ENCODE assay signal across 8 mouse cellular contexts in genomic region chr8:105835318-105835717, GRCm38 (mm10). TPM values are rescaled to one million over a fixed set of nuclear protein-coding genes. Genes with fewer than 3 reads are reported as not detected.
DNase-seq lines count a peak whose midpoint lies in the region; ATAC-seq and TF ChIP-seq lines count a peak whose summit lies in the region.

No protein-coding gene starts in this region.

- peak; percentile 84 for TF ChIP-seq CTCF in kidney, adult 2 months (conservative IDR thresholded peaks at IDR 0.05; ENCODE audit: insufficient read depth, insufficient read length, low read depth, low read length)
- peak; percentile 90 for TF ChIP-seq CTCF in liver, embryonic 14.5 days (IDR thresholded peaks at IDR 0.05; ENCODE audit: low read depth)

- TF ChIP-seq EP300 in liver, embryonic 14.5 days (IDR thresholded peaks at IDR 0.05; ENCODE audit: low read depth), result no peak; the same call in 1 of the 2 replicates

- H3K9ac ChIP-seq in midbrain, embryonic 11.5 days (ENCODE audit: low read length), result no peak overlapping the region
- no peak overlapping the region for H3K9ac ChIP-seq in midbrain, embryonic 13.5 days (replicated peaks)
- H3K9ac ChIP-seq in liver, embryonic 14.5 days (replicated peaks), result no peak overlapping the region

- no peaks in the 10 kb centered on the region for H3K27me3 ChIP-seq in midbrain, embryonic 11.5 days (ENCODE audit: control insufficient read depth, insufficient read depth, low read length)
- no peaks in the 10 kb centered on the region for H3K27me3 ChIP-seq in midbrain, embryonic 13.5 days
- H3K27me3 ChIP-seq in kidney, adult 2 months (replicated peaks; ENCODE audit: control insufficient read depth, insufficient read depth, low read length), result no peaks in the 10 kb centered on the region
- H3K27me3 ChIP-seq in liver, embryonic 14.5 days (ENCODE audit: control insufficient read depth, insufficient read depth, low read length), result no peaks in the 10 kb centered on the region

- H3K36me3 ChIP-seq in midbrain, embryonic 11.5 days (ENCODE audit: control insufficient read depth, insufficient read depth, low read length), result no peaks in the 10 kb centered on the region
- no peaks in the 10 kb centered on the region for H3K36me3 ChIP-seq in midbrain, embryonic 13.5 days
- no peaks in the 10 kb centered on the region for H3K36me3 ChIP-seq in kidney, adult 2 months (ENCODE audit: control insufficient read depth, insufficient read depth, low read length)
- peaks cover 2% of the 10 kb centered on the region; the same call in 1 of the 2 replicates for H3K36me3 ChIP-seq in liver, embryonic 14.5 days (replicated peaks; ENCODE audit: control insufficient read depth, insufficient read depth, low read depth)

- ATAC-seq in midbrain, embryonic 11.5 days (ENCODE audit: low FRiP score), result no peak
- ATAC-seq in midbrain, embryonic 13.5 days, result no peak
- peak; percentile 71 for ATAC-seq in liver, embryonic 14.5 days (ENCODE audit: insufficient read depth)

- 29% methylated on average over 11 of the region's 11 CpGs for WGBS in midbrain, embryonic 11.5 days
- 31% methylated on average over 11 of the region's 11 CpGs for WGBS in midbrain, embryonic 13.5 days
- WGBS in kidney, adult 2 months, result 16% methylated on average over 11 of the region's 11 CpGs
- 18% methylated on average over 10 of the region's 11 CpGs for WGBS in liver, embryonic 14.5 days (ENCODE audit: insufficient replicate concordance)

- no peaks in the 10 kb centered on the region for H3K9me3 ChIP-seq in midbrain, embryonic 11.5 days (ENCODE audit: control insufficient read depth, low read length)
- no peaks in the 10 kb centered on the region for H3K9me3 ChIP-seq in midbrain, embryonic 13.5 days
- no peaks in the 10 kb centered on the region for H3K9me3 ChIP-seq in liver, embryonic 14.5 days (ENCODE audit: control insufficient read depth, low read length)

- no peak overlapping the region for H3K4me2 ChIP-seq in midbrain, embryonic 11.5 days
- no peak overlapping the region for H3K4me2 ChIP-seq in midbrain, embryonic 13.5 days (replicated peaks)
- peak overlapping the region; percentile 33 for H3K4me2 ChIP-seq in liver, embryonic 14.5 days (ENCODE audit: low read depth)

- no peaks in the 10 kb centered on the region for H3K4me1 ChIP-seq in midbrain, embryonic 11.5 days (ENCODE audit: control insufficient read depth, insufficient read depth, low read length)
- H3K4me1 ChIP-seq in midbrain, embryonic 13.5 days (replicated peaks), result no peaks in the 10 kb centered on the region
- no peaks in the 10 kb centered on the region for H3K4me1 ChIP-seq in kidney, adult 2 months (ENCODE audit: control insufficient read depth, insufficient read depth, low read length)
- H3K4me1 ChIP-seq in liver, embryonic 14.5 days (replicated peaks; ENCODE audit: control insufficient read depth in 2 of 2, insufficient read depth in 2 of 2, low read length in 1 of 2), result peaks cover 26 to 29% of the 10 kb centered on the region in 2 experiments

- no peak for TF ChIP-seq POLR2A in kidney, adult 2 months (IDR thresholded peaks at IDR 0.05; ENCODE audit: low read depth, low read length)

- no peak overlapping the region for H3K27ac ChIP-seq in midbrain, embryonic 11.5 days (ENCODE audit: low read depth, low read length)
- H3K27ac ChIP-seq in midbrain, embryonic 13.5 days, result no peak overlapping the region
- no peak overlapping the region for H3K27ac ChIP-seq in kidney, adult 2 months (ENCODE audit: insufficient read depth, low read depth, low read length)
- H3K27ac ChIP-seq in liver, embryonic 14.5 days, result peak overlapping the region; percentile 48

- H3K4me3 ChIP-seq in midbrain, embryonic 11.5 days (ENCODE audit: low read depth, low read length), result no peak overlapping the region
- no peak overlapping the region for H3K4me3 ChIP-seq in midbrain, embryonic 13.5 days (replicated peaks)
- H3K4me3 ChIP-seq in kidney, adult 2 months (ENCODE audit: insufficient read depth, low read depth, low read length), result no peak overlapping the region
- H3K4me3 ChIP-seq in liver, embryonic 14.5 days (ENCODE audit: insufficient read depth in 1 of 2, low read depth in 2 of 2, low read length in 2 of 2), result no peak overlapping the region

- peak; percentile 90 for DNase-seq in midbrain, embryonic 11.5 days (ENCODE audit: low spot score, missing footprints)
- DNase-seq in adrenal gland, adult 2 months, result peak; percentile 81
- DNase-seq in frontal cortex, adult 2 months (ENCODE audit: extremely low spot score in 1 of 2, low spot score in 1 of 2), result peak; percentile 38 to 88
- peak; percentile 87 for DNase-seq in kidney, adult 2 months
- peak; percentile 72 to 77 (median 72) for DNase-seq in liver, embryonic 14.5 days (ENCODE audit: low read depth in 3 of 3, low spot score in 3 of 3)
- peak; percentile 55 for DNase-seq in right cerebral cortex, adult 18-20 months
- DNase-seq in urinary bladder, postnatal 14 days (ENCODE audit: low spot score), result peak; percentile 85

RNA-seq across cellular contexts. Expression of gene Tsnaxip1, which starts 7.8 kb away (rescaled TPM):
- polyA plus RNA-seq in midbrain, embryonic 11.5 days (2014; fragmentation: Nextera tagmentation; extraction: Ambion mirVana), result 0.15 and 0.18 TPM in 2 replicates
- 0.36 and 0.58 TPM in 2 replicates for polyA plus RNA-seq in midbrain, embryonic 13.5 days (2015; fragmentation: Nextera tagmentation; extraction: Ambion mirVana)
- not detected for total RNA-seq in adrenal gland, adult 2 months (2021)
- not detected in 2 replicates for polyA plus RNA-seq in adrenal gland, adult 2 months (2012; rRNA removed)
- 0.17 TPM in 1 of 2 replicates, not detected in the other for polyA plus RNA-seq in frontal cortex, adult 2 months (2012; rRNA removed)
- 0.05 TPM in 1 of 2 replicates, not detected in the other for polyA plus RNA-seq in kidney, adult 2 months (2012; rRNA removed)
- polyA plus RNA-seq in liver, embryonic 14.5 days (2012; rRNA removed), result 0.04 and 0.06 TPM in 2 replicates
- polyA plus RNA-seq in liver, embryonic 14.5 days (2014; fragmentation: Nextera tagmentation; extraction: Ambion mirVana), result 0.06 TPM in 1 of 2 replicates, not detected in the other

RNA-seq across cellular contexts. Expression of gene Ranbp10, which starts 8.2 kb away (rescaled TPM):
- polyA plus RNA-seq in midbrain, embryonic 11.5 days (2014; fragmentation: Nextera tagmentation; extraction: Ambion mirVana), result 10.9 and 11.2 TPM in 2 replicates
- polyA plus RNA-seq in midbrain, embryonic 13.5 days (2015; fragmentation: Nextera tagmentation; extraction: Ambion mirVana), result 13.8 and 15.9 TPM in 2 replicates
- total RNA-seq in adrenal gland, adult 2 months (2021), result 10 to 100 TPM; 19.7 to 23.6 TPM
- polyA plus RNA-seq in adrenal gland, adult 2 months (2012; rRNA removed), result 22.2 and 27.3 TPM in 2 replicates
- 24.2 and 28.5 TPM in 2 replicates for polyA plus RNA-seq in frontal cortex, adult 2 months (2012; rRNA removed)
- 22.1 and 24.8 TPM in 2 replicates for polyA plus RNA-seq in kidney, adult 2 months (2012; rRNA removed)
- polyA plus RNA-seq in liver, embryonic 14.5 days (2012; rRNA removed), result 57.2 and 60.6 TPM in 2 replicates
- 37.0 and 42.0 TPM in 2 replicates for polyA plus RNA-seq in liver, embryonic 14.5 days (2014; fragmentation: Nextera tagmentation; extraction: Ambion mirVana)

RNA-seq across cellular contexts. Expression of gene Cenpt, which starts 17.8 kb away (rescaled TPM):
- 58.1 and 60.4 TPM in 2 replicates for polyA plus RNA-seq in midbrain, embryonic 11.5 days (2014; fragmentation: Nextera tagmentation; extraction: Ambion mirVana)
- 60.9 and 64.9 TPM in 2 replicates for polyA plus RNA-seq in midbrain, embryonic 13.5 days (2015; fragmentation: Nextera tagmentation; extraction: Ambion mirVana)
- total RNA-seq in adrenal gland, adult 2 months (2021), result 1 to 10 TPM; 5.9 to 6.7 TPM
- 5.9 and 8.1 TPM in 2 replicates for polyA plus RNA-seq in adrenal gland, adult 2 months (2012; rRNA removed)
- 31.5 and 32.3 TPM in 2 replicates for polyA plus RNA-seq in frontal cortex, adult 2 months (2012; rRNA removed)
- 6.7 and 7.3 TPM in 2 replicates for polyA plus RNA-seq in kidney, adult 2 months (2012; rRNA removed)
- 24.6 and 25.4 TPM in 2 replicates for polyA plus RNA-seq in liver, embryonic 14.5 days (2012; rRNA removed)
- 15.0 and 18.2 TPM in 2 replicates for polyA plus RNA-seq in liver, embryonic 14.5 days (2014; fragmentation: Nextera tagmentation; extraction: Ambion mirVana)

RNA-seq across cellular contexts. Expression of gene Thap11, which starts 19.6 kb away (rescaled TPM):
- polyA plus RNA-seq in midbrain, embryonic 11.5 days (2014; fragmentation: Nextera tagmentation; extraction: Ambion mirVana), result 66.5 and 70.5 TPM in 2 replicates
- polyA plus RNA-seq in midbrain, embryonic 13.5 days (2015; fragmentation: Nextera tagmentation; extraction: Ambion mirVana), result 58.9 and 62.2 TPM in 2 replicates
- 10 to 100 TPM; 31.7 to 38.0 TPM for total RNA-seq in adrenal gland, adult 2 months (2021)
- polyA plus RNA-seq in adrenal gland, adult 2 months (2012; rRNA removed), result 79.7 and 91.6 TPM in 2 replicates
- 47.0 and 47.1 TPM in 2 replicates for polyA plus RNA-seq in frontal cortex, adult 2 months (2012; rRNA removed)
- polyA plus RNA-seq in kidney, adult 2 months (2012; rRNA removed), result 41.5 and 45.3 TPM in 2 replicates
- 26.2 TPM in 2 replicates for polyA plus RNA-seq in liver, embryonic 14.5 days (2012; rRNA removed)
- 25.5 and 29.5 TPM in 2 replicates for polyA plus RNA-seq in liver, embryonic 14.5 days (2014; fragmentation: Nextera tagmentation; extraction: Ambion mirVana)

RNA-seq across cellular contexts. Expression of gene Nutf2, which starts 25.1 kb away (rescaled TPM):
- polyA plus RNA-seq in midbrain, embryonic 11.5 days (2014; fragmentation: Nextera tagmentation; extraction: Ambion mirVana), result 300 and 367 TPM in 2 replicates
- 253 and 263 TPM in 2 replicates for polyA plus RNA-seq in midbrain, embryonic 13.5 days (2015; fragmentation: Nextera tagmentation; extraction: Ambion mirVana)
- 10 to 100 TPM; 30.2 to 44.0 TPM for total RNA-seq in adrenal gland, adult 2 months (2021)
- 19.3 and 24.8 TPM in 2 replicates for polyA plus RNA-seq in adrenal gland, adult 2 months (2012; rRNA removed)
- 79.7 and 94.9 TPM in 2 replicates for polyA plus RNA-seq in frontal cortex, adult 2 months (2012; rRNA removed)
- 34.5 and 61.6 TPM in 2 replicates for polyA plus RNA-seq in kidney, adult 2 months (2012; rRNA removed)
- 40.5 and 83.2 TPM in 2 replicates for polyA plus RNA-seq in liver, embryonic 14.5 days (2012; rRNA removed)
- polyA plus RNA-seq in liver, embryonic 14.5 days (2014; fragmentation: Nextera tagmentation; extraction: Ambion mirVana), result 139 TPM in 2 replicates
